Mouse (Mus musculus) heart, adult 10 weeks (tissue): ENCODE data around the gene Aadac. TPM values are rescaled to one million over a fixed set of nuclear protein-coding genes. Genes with fewer than 3 reads are reported as not detected.

ENCODE experiments used
- polyA plus RNA-seq: library from polyadenylated mRNA; stranded (reverse); fragments of 350-450 nt; fragmentation: Illumina TruSeq; extraction: RNeasy Lipid Tissue Mini Kit (QIAGEN cat#74804); gene quantifications from one replicate; pipeline ENCODE4 v1.2.3, GENCODE M21; 2014; ENCODE audit warnings: low read depth, low replicate concordance

The Aadac gene
- polyA plus RNA-seq, result 0.81 TPM

GRCm38 (mm10) chr3:60025417-60025816, at the start of gene Aadac:
TSS of gene Aadac (plus strand) at chr3:60025717.

GRCm38 (mm10) chr3:60006443-60006842, 19.1 kb upstream of the Aadac start, which contains the start of gene Aadacl2:
TSS of gene Aadacl2 (plus strand) at chr3:60006743.

GRCm38 (mm10) chr3:60081648-60082047, 56.1 kb downstream of the Aadac start, which contains the start of gene Sucnr1:
TSS of gene Sucnr1 (plus strand) at chr3:60081869.

Other genes starting within 250 kb of the Aadac start
- gene Gm8298, start 164.7 kb upstream of the Aadac start, polyA plus RNA-seq, result not detected
- not detected for gene C130079G13Rik, start 100.5 kb upstream of the Aadac start, polyA plus RNA-seq
- gene Aadacl2, start 19.0 kb upstream of the Aadac start, polyA plus RNA-seq, result not detected
- not detected for gene Sucnr1, start 56.2 kb downstream of the Aadac start, polyA plus RNA-seq